Mouse (Mus musculus): ENCODE measurements around the gene Ets1.

Gene Ets1

DNA sequence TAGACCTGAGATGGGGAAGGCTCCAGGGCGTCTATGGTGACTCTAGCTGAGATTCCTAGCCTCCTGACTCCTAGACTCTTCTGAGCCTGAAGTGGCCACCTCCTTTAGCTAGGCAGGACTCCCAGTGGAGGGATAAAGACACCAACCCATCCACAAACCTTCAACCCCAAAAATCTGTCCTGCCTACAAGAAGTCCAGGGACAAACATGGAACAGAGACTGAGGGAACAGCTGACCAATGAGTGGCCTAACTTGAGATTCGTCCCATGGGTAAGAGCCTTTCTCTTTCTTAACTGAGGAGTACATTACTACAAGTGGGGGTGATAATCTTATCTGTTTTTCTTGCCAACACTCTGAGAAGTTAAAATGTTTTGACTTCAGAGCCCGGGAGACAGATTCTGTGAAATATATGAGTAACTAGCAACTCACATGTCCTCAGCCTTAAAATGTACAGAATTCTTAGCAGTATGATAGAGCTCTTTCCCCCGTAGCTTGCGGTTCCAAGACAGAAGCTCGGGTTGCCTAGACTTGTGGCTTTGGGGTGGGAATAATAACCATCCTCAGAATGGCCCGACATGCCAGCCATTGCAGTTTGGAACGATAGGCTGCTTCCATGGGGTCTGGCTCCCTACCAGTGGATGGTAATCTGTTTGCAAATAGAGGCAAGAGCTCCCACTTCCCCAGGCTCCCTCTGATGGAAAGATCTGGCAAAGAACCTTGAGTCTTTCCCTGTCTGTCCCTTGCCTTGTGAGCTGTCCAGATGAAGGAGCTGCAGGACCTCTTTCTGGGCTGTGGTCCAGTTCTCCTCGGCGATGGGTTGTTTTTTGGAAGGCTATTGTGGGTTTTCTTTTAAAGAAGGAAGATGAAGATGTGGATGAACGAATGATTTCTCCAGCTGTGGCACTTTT, 30.8 kb downstream of the Ets1 start:
- DNase-seq (ENCODE audit: low spot score in 2 of 2), result no peak

DNA sequence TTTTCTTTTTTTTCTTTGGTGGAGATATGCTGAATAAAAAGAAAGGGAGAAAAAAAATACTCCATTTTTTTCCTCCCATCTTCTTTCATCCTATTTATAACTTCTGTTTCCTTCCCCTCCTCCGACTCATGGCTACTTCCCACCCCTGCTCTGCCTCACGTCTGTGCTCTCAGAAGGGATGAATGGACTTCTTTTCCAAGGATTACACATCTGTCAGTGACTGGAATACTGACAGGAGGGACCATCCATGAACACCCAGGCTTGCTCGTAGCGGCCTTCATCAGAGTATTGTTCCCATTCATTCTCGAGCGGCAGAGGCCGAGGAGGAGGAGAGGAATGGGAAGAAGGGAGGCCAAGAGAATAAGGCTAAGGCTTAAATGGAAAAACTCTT, 31.5 kb downstream of the Ets1 start:
- DNase-seq (ENCODE audit: low spot score in 2 of 2), result no peak

DNA sequence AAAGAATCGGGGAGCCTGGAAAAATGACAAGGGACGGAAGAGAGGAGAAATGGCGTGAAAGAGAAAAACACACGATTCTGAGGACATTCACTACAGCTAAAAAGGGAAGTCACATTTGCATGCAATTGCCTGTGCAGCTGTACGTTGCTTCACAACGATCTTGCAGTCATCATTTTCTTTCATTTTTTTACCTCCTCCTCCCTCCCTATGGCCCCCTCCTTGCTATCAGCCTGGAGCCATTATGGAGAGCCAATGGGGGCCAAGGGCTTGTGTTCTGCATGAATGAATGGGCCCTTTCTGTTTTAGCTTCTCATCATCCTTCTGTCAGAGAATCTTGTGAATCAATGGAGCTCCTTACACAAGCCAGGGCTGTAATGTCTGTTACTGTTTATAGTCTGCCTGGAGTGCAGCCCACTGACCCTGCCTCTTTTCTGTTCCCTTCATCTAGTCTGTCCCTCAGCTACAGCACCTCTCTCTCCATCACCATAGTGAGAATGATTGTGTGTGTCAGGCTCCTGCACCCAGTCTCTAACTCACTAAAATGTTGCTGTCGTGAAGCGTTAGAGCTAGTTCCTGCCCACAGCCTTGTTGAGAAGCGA, 32.2 kb downstream of the Ets1 start:
- peak in 1 of 2 experiments; percentile 31 for DNase-seq (ENCODE audit: low spot score in 2 of 2)

- DNase-seq (ENCODE audit: low spot score in 2 of 2), result no peak
These were observed 33.4 kb downstream of the Ets1 start for GRCm38 (mm10) chr9:32669397-32669796.

GRCm38 (mm10) chr9:32671970-32672859, 36.2 kb downstream of the Ets1 start:
- peak in 1 of 2 experiments; percentile 42 for DNase-seq (ENCODE audit: low spot score in 2 of 2)

DNA sequence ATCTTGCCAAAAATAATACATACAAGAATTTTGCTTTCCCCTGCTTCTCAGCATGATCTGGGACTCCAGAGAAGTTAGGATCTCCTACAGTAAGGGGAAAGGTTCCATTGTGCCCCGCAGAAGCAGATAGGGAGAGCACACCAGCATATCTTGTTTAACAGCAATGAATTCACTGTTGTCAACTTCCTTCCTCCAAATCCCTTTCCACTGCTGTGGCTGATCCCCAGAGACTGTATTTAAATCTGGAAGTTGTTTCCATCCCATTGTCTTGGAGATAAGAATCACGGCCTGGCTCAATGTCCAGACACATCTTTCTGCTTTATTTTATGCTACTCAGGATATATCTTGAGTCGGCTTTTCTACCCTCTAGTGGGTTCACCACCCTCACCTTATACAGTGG, 37.9 kb downstream of the Ets1 start:
- no peak for DNase-seq (ENCODE audit: low spot score in 2 of 2)

DNA sequence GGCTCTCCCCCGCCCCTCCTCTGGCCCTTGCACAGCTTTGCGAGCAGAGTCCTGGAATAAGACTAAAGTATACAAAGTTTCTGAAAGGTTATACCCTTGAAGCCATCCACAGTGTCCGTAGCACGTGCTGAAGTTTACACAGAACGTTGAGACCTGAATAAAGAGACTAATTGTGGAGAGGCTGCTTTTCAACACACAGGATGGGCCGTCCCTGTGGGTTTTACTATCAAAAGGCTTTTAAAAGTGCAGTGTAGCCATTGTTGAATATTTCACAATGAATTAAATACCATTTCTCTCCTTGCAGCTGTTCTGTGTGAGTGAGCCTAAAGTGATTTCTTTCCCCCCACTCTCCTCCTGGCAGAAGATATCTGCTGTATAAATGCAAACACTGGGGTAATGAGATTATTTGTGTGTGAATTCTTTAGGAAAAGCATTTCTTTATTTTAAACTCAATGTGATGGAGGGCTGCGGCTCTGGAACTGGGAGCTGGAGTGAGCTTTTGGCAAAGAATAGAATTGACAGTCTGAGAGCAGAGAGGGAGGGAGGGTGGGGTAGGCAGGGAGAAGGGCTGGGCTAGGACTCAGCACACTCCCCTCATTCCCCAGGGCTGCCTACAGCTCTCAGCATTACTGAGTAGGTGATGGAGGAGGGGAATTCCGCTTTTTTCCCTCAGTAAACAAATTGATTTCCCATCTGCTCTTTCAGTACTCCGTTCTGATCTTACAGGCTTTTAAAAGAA, 39.8 kb downstream of the Ets1 start:
- DNase-seq (ENCODE audit: low spot score in 2 of 2), result no peak

- no peak for DNase-seq (ENCODE audit: low spot score in 2 of 2)
These were observed 40.5 kb downstream of the Ets1 start for GRCm38 (mm10) chr9:32676480-32676879.

DNA sequence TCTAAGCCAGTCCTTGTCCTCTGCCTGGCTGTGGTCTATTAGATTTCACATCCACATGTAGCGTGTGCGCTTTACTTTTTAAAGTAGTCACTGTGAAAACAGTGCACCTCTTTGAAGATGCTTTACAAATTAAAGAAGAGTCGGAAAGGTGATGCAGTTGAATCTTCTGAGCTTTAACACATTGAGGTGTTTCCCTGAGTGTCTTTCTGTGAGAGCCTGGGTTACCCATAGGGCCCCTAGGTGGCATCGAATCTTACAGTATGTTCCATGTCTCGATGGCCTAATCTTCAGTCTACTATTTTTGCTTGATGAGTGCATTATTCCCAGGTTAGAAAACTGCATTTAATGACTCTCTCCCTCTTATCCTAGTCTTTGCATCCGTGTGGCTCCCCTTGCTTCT, 41.6 kb downstream of the Ets1 start:
- no peak for DNase-seq (ENCODE audit: low spot score in 2 of 2)

- no peak for DNase-seq (ENCODE audit: low spot score in 2 of 2)
These were observed 42.2 kb downstream of the Ets1 start for GRCm38 (mm10) chr9:32678120-32678757.

DNA sequence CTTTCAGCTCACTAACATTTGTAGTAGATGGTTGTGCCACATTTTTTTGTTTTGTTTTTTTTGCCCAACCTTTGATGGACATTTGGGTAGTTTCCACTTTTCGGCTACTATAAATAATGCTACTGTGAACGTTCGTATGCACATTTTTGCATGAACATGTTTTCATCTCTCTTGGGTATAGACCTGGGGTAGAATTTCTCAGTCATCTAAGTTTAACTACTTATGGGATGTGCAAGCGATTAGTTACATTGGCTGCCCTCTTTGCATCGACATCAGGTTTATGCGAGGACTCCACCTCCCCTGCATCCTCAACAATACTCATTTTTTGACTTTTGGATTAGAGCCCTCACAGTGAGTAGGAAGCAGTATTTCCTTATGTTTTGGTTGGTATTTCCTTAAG, 43.5 kb downstream of the Ets1 start:
- DNase-seq (ENCODE audit: low spot score in 2 of 2), result no peak

GRCm38 (mm10) chr9:32680201-32680600, 44.2 kb downstream of the Ets1 start:
- no peak for DNase-seq (ENCODE audit: low spot score in 2 of 2)

DNA sequence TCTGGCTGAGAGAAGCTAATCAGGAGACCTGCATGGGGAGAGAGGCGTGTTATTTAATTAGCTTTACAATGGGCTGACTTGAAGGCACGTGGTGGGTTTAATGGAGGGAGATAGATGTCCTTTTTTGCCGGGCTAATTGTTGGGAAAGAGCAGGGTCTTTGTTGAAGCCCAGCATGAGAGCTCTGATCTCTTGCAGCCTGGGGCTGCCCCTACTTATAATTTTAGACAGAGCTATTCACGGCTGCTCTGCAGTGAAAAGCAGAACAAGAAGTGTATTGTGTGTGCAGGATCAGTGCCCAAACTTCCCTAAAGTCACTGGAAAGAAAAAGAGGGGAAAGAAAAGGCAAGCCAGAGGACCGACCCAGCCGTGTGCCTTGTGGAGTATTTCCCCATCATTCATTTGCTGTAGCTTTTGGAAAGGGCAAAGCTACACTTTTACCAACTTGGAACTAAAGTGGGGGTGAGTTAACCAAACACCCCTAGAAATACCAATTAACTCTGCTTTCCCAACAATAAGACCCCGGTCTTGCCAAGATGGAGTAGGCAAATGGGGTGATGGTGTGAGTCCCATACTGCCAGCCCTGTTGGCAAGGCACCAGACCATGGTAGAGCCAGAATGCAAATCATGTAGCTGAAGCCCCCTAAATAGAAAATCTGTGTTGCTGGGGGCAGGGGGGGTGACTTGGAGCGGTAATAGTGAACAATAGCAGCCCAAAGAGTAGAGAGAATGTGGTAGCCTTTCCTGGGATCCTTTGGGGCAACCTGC, 50.0 kb downstream of the Ets1 start:
- DNase-seq (ENCODE audit: low spot score in 2 of 2), result no peak

DNA sequence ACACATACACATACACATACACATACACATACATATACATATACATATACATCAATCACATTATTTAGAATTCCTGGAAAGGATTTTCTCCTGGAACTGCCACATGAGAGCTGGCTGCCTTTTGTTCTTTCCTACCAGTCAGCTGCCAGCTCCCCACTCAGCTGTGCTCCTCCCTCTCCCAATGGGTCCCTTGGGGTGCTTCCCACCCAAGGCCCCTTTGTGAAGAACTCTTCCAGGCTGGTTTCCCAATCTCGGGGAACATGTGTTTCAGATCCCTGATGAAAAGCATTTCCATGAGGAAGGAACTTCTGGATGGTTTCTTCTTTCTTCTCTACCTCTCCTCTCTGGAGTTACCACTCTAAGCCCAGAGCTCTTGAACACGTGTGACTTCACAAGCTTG, 52.3 kb downstream of the Ets1 start:
- no peak for DNase-seq (ENCODE audit: low spot score in 2 of 2)

DNA sequence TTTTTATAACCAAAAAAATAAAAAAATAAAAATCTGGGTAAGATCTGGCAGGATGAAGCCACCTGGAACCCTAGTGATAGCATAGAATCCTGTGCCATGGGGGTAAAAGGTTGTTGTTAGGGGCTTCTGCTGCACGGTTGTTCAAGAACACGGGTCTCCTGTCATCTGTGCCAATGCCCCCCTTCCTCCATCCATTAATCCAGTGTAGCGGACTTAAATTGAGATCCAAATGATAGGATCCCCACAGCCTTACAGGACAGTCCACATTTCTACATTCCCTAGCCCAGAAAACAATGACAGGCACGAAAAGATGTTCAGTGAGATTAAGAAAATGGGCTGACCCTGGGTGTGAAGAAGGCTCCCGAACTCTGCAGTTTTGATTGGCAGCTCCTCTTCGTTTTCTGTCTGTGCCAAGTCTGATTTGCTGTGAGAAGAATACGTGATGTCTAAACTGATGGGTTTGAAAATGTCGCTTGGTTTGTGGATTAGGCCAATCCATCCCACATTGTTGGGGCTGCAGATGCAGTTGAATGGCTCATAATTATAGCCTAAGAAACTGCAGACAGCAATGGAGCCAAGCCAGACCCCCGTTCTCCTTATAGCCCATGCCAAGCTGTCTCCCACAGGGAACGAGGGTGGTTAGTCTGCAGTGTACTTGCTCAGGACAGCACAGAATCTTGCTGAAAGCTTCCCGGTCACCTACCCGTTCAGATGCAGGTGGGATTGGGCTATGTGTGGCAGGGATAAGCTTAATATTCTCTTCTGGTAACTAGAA, 55.3 kb downstream of the Ets1 start:
- no peak for DNase-seq (ENCODE audit: low spot score in 2 of 2)

- no peak for DNase-seq (ENCODE audit: low spot score in 2 of 2)
These were observed 56.9 kb downstream of the Ets1 start for GRCm38 (mm10) chr9:32692944-32693343.

- no peak for DNase-seq (ENCODE audit: low spot score in 2 of 2)
These were observed 57.4 kb downstream of the Ets1 start for GRCm38 (mm10) chr9:32693411-32693810.

DNA sequence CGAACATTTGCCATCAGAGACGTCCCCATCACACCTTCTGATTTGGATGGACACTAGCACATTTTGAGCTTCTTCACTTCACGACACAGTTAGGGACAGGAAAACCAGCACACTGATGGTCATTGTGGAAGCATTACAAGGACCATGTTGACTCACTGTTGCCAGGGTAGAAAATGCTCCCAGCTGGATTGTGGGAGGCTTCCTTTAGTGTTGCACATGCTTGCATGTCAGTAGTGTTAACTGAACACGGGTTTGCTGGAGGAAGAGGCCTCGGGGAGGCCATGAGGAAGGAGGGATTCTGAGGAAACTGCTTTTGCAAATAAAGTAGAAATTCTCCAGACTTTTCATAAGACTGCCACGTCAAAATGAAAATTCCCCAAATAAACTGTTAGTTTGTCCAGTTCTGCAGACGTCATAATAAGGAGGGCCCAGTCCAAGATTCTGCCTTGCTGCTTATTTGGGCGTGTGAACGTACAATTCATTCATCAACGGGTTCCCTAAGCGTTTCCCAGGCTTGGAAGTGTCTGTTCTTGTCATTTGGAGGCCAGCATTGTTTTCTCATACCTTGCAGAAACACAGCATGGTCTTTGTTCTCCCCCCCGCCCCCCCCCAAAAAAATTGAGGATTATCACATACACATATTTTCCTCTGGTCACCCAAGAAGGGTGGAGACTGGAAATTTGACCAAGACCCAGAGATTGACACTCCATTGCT, 58.2 kb downstream of the Ets1 start:
- no peak for DNase-seq (ENCODE audit: low spot score in 2 of 2)

GRCm38 (mm10) chr9:32694916-32695490, 59.0 kb downstream of the Ets1 start:
- no peak for DNase-seq (ENCODE audit: low spot score in 2 of 2)

Data from frontal cortex, postnatal 10 days (tissue).